In the genomic region with DNA sequence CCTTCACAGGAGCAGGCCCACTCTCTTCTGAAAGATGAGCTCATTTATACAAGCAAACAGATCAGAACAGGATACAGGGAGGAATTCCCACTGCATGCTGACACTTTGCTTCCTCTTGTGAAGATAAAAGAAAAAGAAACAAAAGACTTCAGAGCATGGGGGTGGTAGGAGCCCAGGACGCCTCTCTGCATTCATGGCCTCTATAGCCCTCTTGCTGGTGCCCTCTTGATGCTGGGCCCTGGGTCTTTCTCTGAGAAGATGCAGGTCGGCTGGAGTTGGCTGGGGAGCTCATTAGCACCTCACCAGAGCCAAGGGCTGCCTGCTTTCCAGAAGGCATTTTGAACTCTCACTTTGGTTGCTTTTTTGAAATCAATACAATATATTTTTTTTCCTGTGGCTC, we compare ENCODE assay signal across 24 mouse cellular contexts.
A peak's percentile ranks its signal among the peaks of the same experiment; 100 is the strongest.
DNase-seq lines count a peak whose midpoint lies in the region; ATAC-seq lines count a peak whose summit lies in the region.
"Had no signal": no experiment of that assay in that cellular context is flagged by ENCODE, and none has a peak within 500 bp of the region (broad histone marks: within the 10 kb centered on the region; RNA-seq: fewer than 3 reads in every experiment).

No protein-coding gene starts in this region.

- 8% methylated on average over 2 of the region's 2 CpGs for WGBS in forebrain, embryonic 13.5 days
- WGBS in forebrain, embryonic 12.5 days = 10% methylated on average over 2 of the region's 2 CpGs
- 6% methylated on average over 2 of the region's 2 CpGs for WGBS in hindbrain, embryonic 10.5 days
- 9% methylated on average over 2 of the region's 2 CpGs for WGBS in hindbrain, embryonic 12.5 days
- WGBS in midbrain, embryonic 13.5 days = 15% methylated on average over 2 of the region's 2 CpGs
- WGBS in midbrain, embryonic 11.5 days = 2% methylated on average over 2 of the region's 2 CpGs
- WGBS in intestine, embryonic 16.5 days = 25% methylated on average over 2 of the region's 2 CpGs

- no peaks in the 10 kb centered on the region for H3K4me1 ChIP-seq in forebrain, embryonic 13.5 days
- no peaks in the 10 kb centered on the region for H3K4me1 ChIP-seq in forebrain, embryonic 12.5 days
- peaks cover 6% of the 10 kb centered on the region; the same call in 1 of the 2 replicates for H3K4me1 ChIP-seq in hindbrain, embryonic 10.5 days (replicated peaks)
- H3K4me1 ChIP-seq in hindbrain, embryonic 12.5 days = no peaks in the 10 kb centered on the region
- H3K4me1 ChIP-seq in midbrain, embryonic 13.5 days (replicated peaks) = 0 out of 2 replicates have a peak, but pooled peaks cover 5% of the 10 kb centered on the region
- no peaks in the 10 kb centered on the region for H3K4me1 ChIP-seq in midbrain, embryonic 11.5 days (ENCODE audit: control insufficient read depth, insufficient read depth, low read length)
- no peaks in the 10 kb centered on the region for H3K4me1 ChIP-seq in intestine, embryonic 16.5 days (ENCODE audit: control insufficient read depth, insufficient read depth, low read length)
- H3K4me1 ChIP-seq: embryonic facial prominence, embryonic 12.5 days; embryonic facial prominence, embryonic 15.5 days had no signal

- no peaks in the 10 kb centered on the region for H3K9me3 ChIP-seq in forebrain, embryonic 13.5 days (replicated peaks)
- H3K9me3 ChIP-seq in forebrain, embryonic 12.5 days = no peaks in the 10 kb centered on the region
- H3K9me3 ChIP-seq in hindbrain, embryonic 10.5 days = no peaks in the 10 kb centered on the region
- no peaks in the 10 kb centered on the region for H3K9me3 ChIP-seq in hindbrain, embryonic 12.5 days (replicated peaks)
- H3K9me3 ChIP-seq in midbrain, embryonic 13.5 days = no peaks in the 10 kb centered on the region
- H3K9me3 ChIP-seq in midbrain, embryonic 11.5 days (ENCODE audit: control insufficient read depth, low read length) = no peaks in the 10 kb centered on the region
- no peaks in the 10 kb centered on the region for H3K9me3 ChIP-seq in intestine, embryonic 16.5 days (ENCODE audit: control insufficient read depth, low read length)
- H3K9me3 ChIP-seq: embryonic facial prominence, embryonic 12.5 days; embryonic facial prominence, embryonic 15.5 days; heart, embryonic 10.5 days; heart, embryonic 13.5 days had no signal

- no peak overlapping the region for H3K27ac ChIP-seq in forebrain, embryonic 13.5 days
- H3K27ac ChIP-seq in forebrain, embryonic 12.5 days = no peak overlapping the region
- 0 out of 2 replicates have a peak overlapping the region, but pooled peaks have one; percentile 12 for H3K27ac ChIP-seq in hindbrain, embryonic 10.5 days
- no peak overlapping the region for H3K27ac ChIP-seq in hindbrain, embryonic 12.5 days
- no peak overlapping the region for H3K27ac ChIP-seq in midbrain, embryonic 13.5 days
- H3K27ac ChIP-seq in midbrain, embryonic 11.5 days (ENCODE audit: low read depth, low read length) = no peak overlapping the region
- H3K27ac ChIP-seq in intestine, embryonic 16.5 days (ENCODE audit: low read length) = no peak overlapping the region
- H3K27ac ChIP-seq: embryonic facial prominence, embryonic 12.5 days; embryonic facial prominence, embryonic 15.5 days; heart, adult 2 months; heart, embryonic 10.5 days; heart, embryonic 13.5 days; hindbrain, embryonic 14.5 days; hindbrain, postnatal 0 days had no signal

- ATAC-seq in forebrain, embryonic 13.5 days = peak; percentile 45; the same call in 1 of the 2 replicates
- no peak for ATAC-seq in forebrain, embryonic 12.5 days (ENCODE audit: low FRiP score)
- ATAC-seq in hindbrain, embryonic 12.5 days (ENCODE audit: low FRiP score) = no peak
- peak; percentile 50 for ATAC-seq in midbrain, embryonic 13.5 days
- no peak for ATAC-seq in midbrain, embryonic 11.5 days (ENCODE audit: low FRiP score)
- no peak for ATAC-seq in intestine, embryonic 16.5 days
- ATAC-seq: activated CD4-positive, CD25-positive, alpha-beta regulatory T cell, adult 4 months; hindbrain, postnatal 0 days; inflammation-experienced regulatory T-cells, adult 6 months had no signal

- no peaks in the 10 kb centered on the region for H3K36me3 ChIP-seq in forebrain, embryonic 13.5 days (ENCODE audit: poor library complexity, severe bottlenecking)
- no peaks in the 10 kb centered on the region for H3K36me3 ChIP-seq in forebrain, embryonic 12.5 days (replicated peaks)
- H3K36me3 ChIP-seq in hindbrain, embryonic 10.5 days = no peaks in the 10 kb centered on the region
- H3K36me3 ChIP-seq in hindbrain, embryonic 12.5 days = no peaks in the 10 kb centered on the region
- no peaks in the 10 kb centered on the region for H3K36me3 ChIP-seq in midbrain, embryonic 13.5 days
- no peaks in the 10 kb centered on the region for H3K36me3 ChIP-seq in midbrain, embryonic 11.5 days (ENCODE audit: control insufficient read depth, insufficient read depth, low read length)
- no peaks in the 10 kb centered on the region for H3K36me3 ChIP-seq in intestine, embryonic 16.5 days (ENCODE audit: control insufficient read depth, insufficient read depth, low read length)
- H3K36me3 ChIP-seq: embryonic facial prominence, embryonic 12.5 days; embryonic facial prominence, embryonic 15.5 days; heart, embryonic 10.5 days; heart, embryonic 13.5 days had no signal

- no peaks in the 10 kb centered on the region for H3K27me3 ChIP-seq in forebrain, embryonic 13.5 days
- no peaks in the 10 kb centered on the region for H3K27me3 ChIP-seq in forebrain, embryonic 12.5 days
- no peaks in the 10 kb centered on the region for H3K27me3 ChIP-seq in hindbrain, embryonic 10.5 days (ENCODE audit: insufficient read depth, poor library complexity, severe bottlenecking)
- no peaks in the 10 kb centered on the region for H3K27me3 ChIP-seq in hindbrain, embryonic 12.5 days
- H3K27me3 ChIP-seq in midbrain, embryonic 13.5 days = no peaks in the 10 kb centered on the region
- H3K27me3 ChIP-seq in midbrain, embryonic 11.5 days (ENCODE audit: control insufficient read depth, insufficient read depth, low read length) = no peaks in the 10 kb centered on the region
- no peaks in the 10 kb centered on the region for H3K27me3 ChIP-seq in intestine, embryonic 16.5 days (replicated peaks; ENCODE audit: control insufficient read depth, insufficient read depth, low read length)
- H3K27me3 ChIP-seq: embryonic facial prominence, embryonic 12.5 days; embryonic facial prominence, embryonic 15.5 days; heart, embryonic 13.5 days had no signal

- H3K9ac ChIP-seq in forebrain, embryonic 13.5 days = no peak overlapping the region
- H3K9ac ChIP-seq in forebrain, embryonic 12.5 days = no peak overlapping the region
- no peak overlapping the region for H3K9ac ChIP-seq in hindbrain, embryonic 12.5 days
- no peak overlapping the region for H3K9ac ChIP-seq in midbrain, embryonic 13.5 days (replicated peaks)
- H3K9ac ChIP-seq in midbrain, embryonic 11.5 days (ENCODE audit: low read length) = no peak overlapping the region
- H3K9ac ChIP-seq in intestine, embryonic 16.5 days (ENCODE audit: low read depth, low read length) = no peak overlapping the region
- H3K9ac ChIP-seq: embryonic facial prominence, embryonic 12.5 days; embryonic facial prominence, embryonic 15.5 days; heart, embryonic 13.5 days; hindbrain, embryonic 14.5 days had no signal

- no peak overlapping the region for H3K4me2 ChIP-seq in forebrain, embryonic 13.5 days
- no peak overlapping the region for H3K4me2 ChIP-seq in forebrain, embryonic 12.5 days
- no peak overlapping the region for H3K4me2 ChIP-seq in hindbrain, embryonic 12.5 days (replicated peaks)
- H3K4me2 ChIP-seq in midbrain, embryonic 13.5 days (replicated peaks) = no peak overlapping the region
- H3K4me2 ChIP-seq in midbrain, embryonic 11.5 days = no peak overlapping the region
- no peak overlapping the region for H3K4me2 ChIP-seq in intestine, embryonic 16.5 days (ENCODE audit: low read depth, low read length)
- H3K4me2 ChIP-seq: embryonic facial prominence, embryonic 12.5 days; embryonic facial prominence, embryonic 15.5 days; heart, embryonic 13.5 days; hindbrain, embryonic 14.5 days had no signal

- no peak overlapping the region for H3K4me3 ChIP-seq in forebrain, embryonic 13.5 days
- H3K4me3 ChIP-seq in forebrain, embryonic 12.5 days (replicated peaks) = no peak overlapping the region
- H3K4me3 ChIP-seq in hindbrain, embryonic 10.5 days = no peak overlapping the region
- no peak overlapping the region for H3K4me3 ChIP-seq in hindbrain, embryonic 12.5 days
- no peak overlapping the region for H3K4me3 ChIP-seq in midbrain, embryonic 13.5 days (replicated peaks)
- H3K4me3 ChIP-seq in midbrain, embryonic 11.5 days (ENCODE audit: low read depth, low read length) = no peak overlapping the region
- no peak overlapping the region for H3K4me3 ChIP-seq in intestine, embryonic 16.5 days (ENCODE audit: low read length)
- H3K4me3 ChIP-seq: embryonic facial prominence, embryonic 12.5 days; embryonic facial prominence, embryonic 15.5 days; heart, adult 2 months; heart, embryonic 10.5 days; heart, embryonic 13.5 days had no signal

- DNase-seq in hindbrain, embryonic 10.5 days (ENCODE audit: low spot score) = no peak
- DNase-seq in midbrain, embryonic 11.5 days (ENCODE audit: low spot score, missing footprints) = no peak
- no peak for DNase-seq in layer of hippocampus, postnatal 10 days (ENCODE audit: low spot score in 2 of 2)
- DNase-seq: adrenal gland, adult 8-10 months; adrenal gland, postnatal 36 days; cerebellum, adult 11 months; cerebellum, adult 2 months; cerebellum, adult 9-11 months; cerebellum, postnatal 25 days; gastrocnemius, postnatal 25 days; heart, adult 2 months had no signal

Comparison
In these comparisons a context has a peak if more than half of its experiments do, and no peak if none do; other contexts are left out.
1. ATAC-seq: peak in forebrain, embryonic 13.5 days (single experiment) and midbrain, embryonic 13.5 days (single experiment); none in forebrain, embryonic 12.5 days (single experiment), hindbrain, embryonic 12.5 days (single experiment), midbrain, embryonic 11.5 days (single experiment) and intestine, embryonic 16.5 days (single experiment).